In the genomic region with DNA sequence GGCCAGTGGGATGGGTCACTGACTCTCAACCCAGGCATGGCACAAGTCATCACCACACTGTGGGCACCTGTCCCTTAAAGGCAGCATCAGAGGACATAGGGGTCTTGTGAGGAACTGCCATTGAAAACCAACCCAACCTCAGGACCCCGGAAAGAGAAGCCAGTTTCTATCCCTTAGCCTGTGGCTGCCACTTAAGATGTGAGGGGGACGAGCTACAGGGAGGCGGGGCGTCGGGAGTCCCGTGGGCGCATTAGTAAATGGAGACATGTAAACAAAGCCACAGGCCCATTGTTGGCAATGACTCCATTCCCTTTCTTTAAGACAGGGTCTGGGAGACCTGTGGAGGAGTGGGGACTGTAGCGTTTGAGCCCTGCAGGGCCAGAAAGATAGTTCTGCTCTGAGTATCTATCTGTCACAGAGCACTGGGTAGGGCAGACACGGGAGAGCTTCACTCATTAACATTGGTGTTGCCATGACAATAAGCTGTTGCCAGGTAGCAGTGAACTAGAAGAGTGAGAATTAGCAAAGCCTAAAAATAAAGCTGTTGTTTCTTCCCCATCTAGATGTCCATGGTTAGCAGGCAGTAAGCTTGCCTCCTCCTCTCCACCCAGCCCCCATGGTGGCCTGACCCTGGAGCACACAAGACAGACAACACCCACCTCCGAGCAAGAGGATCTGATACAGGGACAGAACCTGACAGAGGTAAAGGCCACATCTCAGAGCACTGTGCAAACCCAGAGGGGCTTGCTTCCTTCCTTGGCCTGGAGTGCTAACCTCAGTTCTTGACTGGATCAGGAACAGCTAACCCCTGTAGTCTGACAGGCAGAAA, we compare ENCODE assay signal across 9 mouse cellular contexts.
DNase-seq lines count a peak whose midpoint lies in the region; ATAC-seq and TF ChIP-seq lines count a peak whose summit lies in the region.
"Had no signal": no experiment of that assay in that cellular context is flagged by ENCODE, and none has a peak within 500 bp of the region (broad histone marks: within the 10 kb centered on the region; RNA-seq: fewer than 3 reads in every experiment).

No protein-coding gene starts in this region.

- peak; percentile 89 for ATAC-seq in hindbrain, postnatal 0 days
- peak; percentile 87 for ATAC-seq in midbrain, embryonic 12.5 days (ENCODE audit: low FRiP score, low read depth)
- ATAC-seq in intestine, embryonic 16.5 days = no peak
- no peak for ATAC-seq in megakaryocyte-erythroid progenitor cell, adult 5-6 weeks (replicated peaks; ENCODE audit: low FRiP score, low TSS enrichment, poor library complexity, severe bottlenecking)

- no peaks in the 10 kb centered on the region for H3K36me3 ChIP-seq in forebrain, embryonic 10.5 days (replicated peaks)
- H3K36me3 ChIP-seq in hindbrain, postnatal 0 days (ENCODE audit: insufficient read depth, low read length) = no peaks in the 10 kb centered on the region
- no peaks in the 10 kb centered on the region for H3K36me3 ChIP-seq in midbrain, embryonic 12.5 days
- no peaks in the 10 kb centered on the region for H3K36me3 ChIP-seq in intestine, embryonic 16.5 days (ENCODE audit: control insufficient read depth, insufficient read depth, low read length)

- H3K4me1 ChIP-seq in forebrain, embryonic 10.5 days = peaks cover 13% of the 10 kb centered on the region
- peaks cover 21% of the 10 kb centered on the region for H3K4me1 ChIP-seq in hindbrain, postnatal 0 days (ENCODE audit: insufficient read depth, low read length)
- H3K4me1 ChIP-seq in midbrain, embryonic 12.5 days = peaks cover 14% of the 10 kb centered on the region
- H3K4me1 ChIP-seq in intestine, embryonic 16.5 days (ENCODE audit: control insufficient read depth, insufficient read depth, low read length) = no peaks in the 10 kb centered on the region

- DNase-seq in ZHBTc4 (ENCODE audit: low read depth, low spot score) = peak; percentile 17
- no peak for DNase-seq in forebrain, embryonic 10.5 days (ENCODE audit: extremely low spot score, low spot score)
- peak; percentile 78 for DNase-seq in hindbrain, postnatal 0 days (ENCODE audit: low spot score)
- DNase-seq in kidney, adult 11 months = no peak
- no peak for DNase-seq in ovary, postnatal 14 days (ENCODE audit: low spot score)

- peak overlapping the region; percentile 35; the same call in 1 of the 2 replicates for H3K4me2 ChIP-seq in hindbrain, postnatal 0 days (ENCODE audit: low read depth, low read length)
- H3K4me2 ChIP-seq in midbrain, embryonic 12.5 days (replicated peaks) = peak overlapping the region; percentile 43
- no peak overlapping the region for H3K4me2 ChIP-seq in intestine, embryonic 16.5 days (ENCODE audit: low read depth, low read length)

- no peaks in the 10 kb centered on the region for H3K9me3 ChIP-seq in forebrain, embryonic 10.5 days
- no peaks in the 10 kb centered on the region for H3K9me3 ChIP-seq in hindbrain, postnatal 0 days (ENCODE audit: low read length)
- no peaks in the 10 kb centered on the region for H3K9me3 ChIP-seq in midbrain, embryonic 12.5 days
- no peaks in the 10 kb centered on the region for H3K9me3 ChIP-seq in intestine, embryonic 16.5 days (ENCODE audit: control insufficient read depth, low read length)

- WGBS in forebrain, embryonic 10.5 days = 38% methylated on average over 10 of the region's 10 CpGs
- WGBS in hindbrain, postnatal 0 days = 14% methylated on average over 10 of the region's 10 CpGs
- WGBS in midbrain, embryonic 12.5 days = 18% methylated on average over 10 of the region's 10 CpGs
- WGBS in intestine, embryonic 16.5 days = 44% methylated on average over 10 of the region's 10 CpGs

- H3K9ac ChIP-seq in hindbrain, postnatal 0 days (replicated peaks; ENCODE audit: low read length) = no peak overlapping the region; the same call in 1 of the 2 replicates
- no peak overlapping the region for H3K9ac ChIP-seq in midbrain, embryonic 12.5 days (replicated peaks)
- no peak overlapping the region for H3K9ac ChIP-seq in intestine, embryonic 16.5 days (ENCODE audit: low read depth, low read length)

- TF ChIP-seq CTCF in hindbrain, postnatal 0 days (IDR thresholded peaks at IDR 0.05; ENCODE audit: low read depth) = no peak

- no peak overlapping the region for H3K4me3 ChIP-seq in forebrain, embryonic 10.5 days
- H3K4me3 ChIP-seq in hindbrain, postnatal 0 days (ENCODE audit: low read length) = no peak overlapping the region
- no peak overlapping the region for H3K4me3 ChIP-seq in midbrain, embryonic 12.5 days
- no peak overlapping the region for H3K4me3 ChIP-seq in intestine, embryonic 16.5 days (ENCODE audit: low read length)
- H3K4me3 ChIP-seq: myocyte had no signal

- H3K27me3 ChIP-seq in forebrain, embryonic 10.5 days (ENCODE audit: poor library complexity, severe bottlenecking) = no peaks in the 10 kb centered on the region
- H3K27me3 ChIP-seq in hindbrain, postnatal 0 days (ENCODE audit: insufficient read depth, low read length) = no peaks in the 10 kb centered on the region
- 0 out of 2 replicates have a peak, but pooled peaks cover 3% of the 10 kb centered on the region for H3K27me3 ChIP-seq in midbrain, embryonic 12.5 days
- no peaks in the 10 kb centered on the region for H3K27me3 ChIP-seq in intestine, embryonic 16.5 days (replicated peaks; ENCODE audit: control insufficient read depth, insufficient read depth, low read length)

- H3K27ac ChIP-seq in forebrain, embryonic 10.5 days = 0 out of 2 replicates have a peak overlapping the region, but pooled peaks have one; percentile 3
- peak overlapping the region; percentile 74 for H3K27ac ChIP-seq in hindbrain, postnatal 0 days
- H3K27ac ChIP-seq in midbrain, embryonic 12.5 days (replicated peaks) = peak overlapping the region; percentile 15; the same call in 1 of the 2 replicates
- H3K27ac ChIP-seq in intestine, embryonic 16.5 days (ENCODE audit: low read length) = no peak overlapping the region

Comparison
In these comparisons a context has a peak if more than half of its experiments do, and no peak if none do; other contexts are left out.
1. DNase-seq: peak in ZHBTc4 (single experiment) and hindbrain, postnatal 0 days (single experiment); none in forebrain, embryonic 10.5 days (single experiment), kidney, adult 11 months (single experiment) and ovary, postnatal 14 days (single experiment).
2. ATAC-seq: peak in hindbrain, postnatal 0 days (single experiment) and midbrain, embryonic 12.5 days (single experiment); none in intestine, embryonic 16.5 days (single experiment) and megakaryocyte-erythroid progenitor cell, adult 5-6 weeks (single experiment).